Mouse (Mus musculus) gastrocnemius, postnatal 25 days (tissue): ENCODE results near the gene Neb. TPM values are rescaled to one million over a fixed set of nuclear protein-coding genes. Genes with fewer than 3 reads are reported as not detected.

ENCODE experiments used
- DNase-seq: peaks from one replicate; pipeline ENCODE4 v3.0.0; 2022
- long read RNA-seq, 2 experiments: library from polyadenylated mRNA; stranded (forward); transcript quantifications; one replicate each; pipeline ENCODE4 v2.0.0; 2021
- total RNA-seq, 2 experiments: library from RNA; stranded (reverse); gene quantifications; 1 replicate in 1 of 2; 2 replicates in 1 of 2; pipeline ENCODE4 v1.2.3; 2021

Neb gene
- 1,000 to 10,000 TPM; 4,872 to 5,741 TPM for total RNA-seq
- long read RNA-seq, experiment 1, partial matches to known transcripts, result 119 of 186 reads
- long read RNA-seq, experiment 1, other reads (novel, unspliced or antisense), result 63 of 186 reads
- long read RNA-seq, experiment 2, partial matches to known transcripts, result 130 of 205 reads
- long read RNA-seq, experiment 2, other reads (novel, unspliced or antisense), result 73 of 205 reads

GRCm38 (mm10) chr2:52378448-52378804 is at the start of gene Neb:
Gene Neb, minus strand, starts transcription at chr2:52378474.
- DNase-seq, result no peak

GRCm38 (mm10) chr2:52427383-52427782 is 49.1 kb upstream of the Neb start:
- DNase-seq, result no peak

GRCm38 (mm10) chr2:52426041-52426440 is 47.8 kb upstream of the Neb start:
- DNase-seq, result no peak

GRCm38 (mm10) chr2:52425523-52425795 is 47.2 kb upstream of the Neb start:
- no peak for DNase-seq

GRCm38 (mm10) chr2:52424747-52425522 is 46.7 kb upstream of the Neb start, which contains the start of gene Arl5a:
Gene Arl5a, minus strand, starts transcription at chr2:52424901.
- peak; percentile 96 for DNase-seq

GRCm38 (mm10) chr2:52424248-52424728 is 46.0 kb upstream of the Neb start:
- DNase-seq, result no peak

GRCm38 (mm10) chr2:52423611-52424247 is 45.5 kb upstream of the Neb start:
- DNase-seq, result no peak

- no peak for DNase-seq
Observed at GRCm38 (mm10) chr2:52422871-52423610, 44.8 kb upstream of the Neb start.

GRCm38 (mm10) chr2:52421197-52421596 is 42.9 kb upstream of the Neb start:
- DNase-seq, result no peak

- DNase-seq, result no peak
Observed at GRCm38 (mm10) chr2:52420001-52420710, 41.9 kb upstream of the Neb start.

- no peak for DNase-seq
Observed at GRCm38 (mm10) chr2:52419295-52419694, 41.0 kb upstream of the Neb start.

- DNase-seq, result no peak
Observed at GRCm38 (mm10) chr2:52412524-52413037, 34.3 kb upstream of the Neb start.

GRCm38 (mm10) chr2:52406480-52406879 is 28.2 kb upstream of the Neb start:
- no peak for DNase-seq

- no peak for DNase-seq
Observed at GRCm38 (mm10) chr2:52405238-52405637, 27.0 kb upstream of the Neb start.

- no peak for DNase-seq
Observed at GRCm38 (mm10) chr2:52394529-52394928, 16.3 kb upstream of the Neb start.

- peak; percentile 42 for DNase-seq
Observed at GRCm38 (mm10) chr2:52390415-52390975, 12.2 kb upstream of the Neb start.

- DNase-seq, result no peak
Observed at GRCm38 (mm10) chr2:52389975-52390374, 11.7 kb upstream of the Neb start.

GRCm38 (mm10) chr2:52386451-52386850 is 8.2 kb upstream of the Neb start:
- no peak for DNase-seq

- peak; percentile 36 for DNase-seq
Observed at GRCm38 (mm10) chr2:52386037-52386436, 7.8 kb upstream of the Neb start.

GRCm38 (mm10) chr2:52378848-52379261 is 581 bp upstream of the Neb start:
- DNase-seq, result no peak

- DNase-seq, result no peak
Observed at GRCm38 (mm10) chr2:52377706-52378447, 397 bp downstream of the Neb start.
